Mouse (Mus musculus) neural tube, postnatal 0 days (tissue): ENCODE results near the gene Gm6502. TPM values are rescaled to one million over a fixed set of nuclear protein-coding genes. Genes with fewer than 3 reads are reported as not detected.

Experiments used
- polyA plus RNA-seq: library from polyadenylated mRNA; unstranded; fragments of >200 nt; fragmentation: Nextera tagmentation; extraction: Ambion mirVana; gene quantifications from 2 replicates; pipeline ENCODE4 v1.2.1, GENCODE M21; 2015

Gene Gm6502
- not detected in 2 replicates for polyA plus RNA-seq

DNA sequence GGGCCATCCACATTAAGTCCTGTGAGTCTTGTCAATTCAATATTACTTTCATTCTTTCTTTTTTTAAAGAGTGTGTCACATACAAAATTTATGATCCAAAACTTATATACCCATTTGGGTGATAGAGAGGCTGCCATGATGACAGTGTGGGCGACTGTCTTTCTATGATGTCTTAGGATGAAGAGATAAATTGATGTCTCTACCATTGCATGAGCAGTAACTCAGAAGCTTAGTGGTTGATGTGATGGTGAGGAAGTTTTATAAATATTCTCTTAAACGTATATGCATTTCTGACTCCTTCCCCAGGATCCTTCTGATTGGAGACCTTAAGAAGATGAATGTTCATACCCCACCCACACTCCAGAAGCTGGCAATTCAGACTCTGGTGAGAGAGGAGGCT lies at the start of gene Gm6502:
Gm6502 (plus strand) TSS at position 301 of the 400 bp plus-strand sequence.

DNA sequence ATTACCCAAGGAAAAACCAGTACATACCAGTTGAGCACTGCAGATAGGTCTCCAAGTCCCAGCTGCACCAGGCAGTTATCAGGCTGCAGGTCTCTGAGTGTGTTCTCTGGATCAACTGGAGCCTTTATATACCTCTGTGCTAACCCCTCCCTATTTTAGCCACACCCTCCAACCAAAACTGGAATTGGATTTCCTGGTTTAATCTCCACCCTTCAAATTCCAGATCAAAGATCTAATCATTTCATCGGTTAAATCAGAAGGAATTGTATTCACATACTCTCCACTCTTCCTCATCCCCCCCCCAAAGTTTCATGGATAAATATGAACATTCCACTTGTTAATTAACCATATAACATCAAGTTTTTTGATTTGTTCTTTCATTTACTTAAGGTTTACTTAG lies 7.5 kb upstream of the Gm6502 start, which contains the start of gene A430089I19Rik:
A430089I19Rik (minus strand) TSS at position 101 of the 400 bp plus-strand sequence.

DNA sequence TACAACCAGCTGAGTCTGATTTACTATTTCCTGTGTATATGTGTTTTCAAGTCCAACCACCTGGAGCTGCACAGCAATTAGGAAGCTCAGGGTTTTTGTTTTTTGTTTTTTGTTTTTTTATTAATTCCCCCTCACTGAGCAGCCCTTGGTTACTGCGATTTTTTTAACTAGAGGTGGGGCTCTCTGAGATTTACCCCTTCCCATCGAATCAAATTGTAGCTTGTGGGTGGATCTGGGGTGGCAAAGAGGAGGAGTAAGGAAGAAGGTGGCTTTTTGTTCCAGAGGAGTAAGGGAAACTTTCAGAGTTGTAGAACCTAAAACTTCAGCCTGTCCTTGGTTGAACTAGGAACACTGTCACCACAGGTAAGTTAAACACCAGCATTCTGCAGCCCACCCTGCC lies 25.2 kb downstream of the Gm6502 start, which contains the start of gene AA792892:
AA792892 (plus strand) TSS at position 301 of the 400 bp plus-strand sequence.

Other genes starting within 250 kb of the Gm6502 start
- gene BC061212, start 243.9 kb upstream of the Gm6502 start, polyA plus RNA-seq: not detected in 2 replicates
- not detected in 2 replicates for gene Gm6351, start 238.1 kb upstream of the Gm6502 start, polyA plus RNA-seq
- gene Gm3106, start 96.4 kb upstream of the Gm6502 start, polyA plus RNA-seq: not detected in 2 replicates
- not detected in 2 replicates for gene A430089I19Rik, start 7.6 kb upstream of the Gm6502 start, polyA plus RNA-seq
- gene AA792892, start 25.3 kb downstream of the Gm6502 start, polyA plus RNA-seq: not detected in 2 replicates
- gene Gm7682, start 131.3 kb downstream of the Gm6502 start, polyA plus RNA-seq: not detected in 2 replicates
- not detected in 2 replicates for gene Gm3139, start 211.9 kb downstream of the Gm6502 start, polyA plus RNA-seq